Mouse (Mus musculus) spleen, adult 18-20 months (tissue): ENCODE measurements at regions not wholly inside any gene's neighbourhood (a gene's known extent, or its start where the extent isn't known, plus 50 kb on each side); places are given as distances from the start of the nearest gene placed in this dataset.
"Not testable (repeated sequence)": the region's sequence is repeated elsewhere in the genome, so short reads cannot be mapped to it uniquely, and the experiment has no call there.

Experiments used
- DNase-seq, 2 experiments: peaks; one replicate each; pipeline ENCODE4 v3.0.0; 2022; ENCODE audit warnings: mixed read lengths in 2 of 2

DNA sequence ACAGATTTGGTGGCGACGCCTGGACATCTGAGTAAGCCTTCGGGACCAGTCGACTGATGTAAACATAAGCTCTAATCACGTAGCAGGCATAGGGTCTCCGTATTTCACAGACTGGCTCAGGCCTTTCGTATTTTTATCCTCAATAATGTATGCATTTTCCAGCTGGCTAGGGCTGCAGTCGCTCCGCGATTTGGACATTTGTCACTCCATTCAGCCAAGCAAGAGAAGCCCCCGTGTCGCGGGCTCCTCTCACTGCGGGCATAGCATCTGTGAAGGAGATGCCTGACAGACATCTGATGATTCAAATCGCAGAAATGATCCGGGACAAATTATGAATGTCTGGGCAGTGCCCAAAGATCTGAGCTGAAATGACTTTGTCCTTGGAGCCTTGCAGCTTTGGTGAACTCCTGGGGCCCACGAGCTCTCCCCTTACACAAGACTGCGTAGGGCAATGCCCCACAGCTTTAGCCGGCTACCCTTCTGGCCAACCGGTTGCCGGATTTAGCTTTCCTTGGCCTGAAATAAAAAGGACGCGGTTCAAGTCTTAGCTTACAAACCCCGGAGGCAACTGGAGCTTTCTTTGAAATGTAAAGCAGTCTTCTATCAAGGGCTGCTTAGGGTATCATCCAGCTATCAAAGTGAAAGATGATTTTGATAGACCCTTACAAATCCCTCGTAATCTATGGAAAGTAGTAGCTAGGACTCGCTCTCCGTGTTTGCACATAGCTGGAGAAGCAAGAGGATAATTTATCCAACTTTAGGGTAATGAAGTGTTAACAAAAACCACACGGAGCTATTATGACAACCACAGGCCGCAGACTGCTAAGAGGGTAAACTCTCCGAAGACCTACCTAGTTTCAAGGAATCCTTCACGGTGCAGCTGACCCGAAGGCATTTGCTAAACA lies 270.6 kb downstream of the Etnk1 start:
- no peak for DNase-seq

- no peak for DNase-seq
These were observed 271.2 kb downstream of the Etnk1 start for GRCm38 (mm10) chr6:143438272-143438591.

DNA sequence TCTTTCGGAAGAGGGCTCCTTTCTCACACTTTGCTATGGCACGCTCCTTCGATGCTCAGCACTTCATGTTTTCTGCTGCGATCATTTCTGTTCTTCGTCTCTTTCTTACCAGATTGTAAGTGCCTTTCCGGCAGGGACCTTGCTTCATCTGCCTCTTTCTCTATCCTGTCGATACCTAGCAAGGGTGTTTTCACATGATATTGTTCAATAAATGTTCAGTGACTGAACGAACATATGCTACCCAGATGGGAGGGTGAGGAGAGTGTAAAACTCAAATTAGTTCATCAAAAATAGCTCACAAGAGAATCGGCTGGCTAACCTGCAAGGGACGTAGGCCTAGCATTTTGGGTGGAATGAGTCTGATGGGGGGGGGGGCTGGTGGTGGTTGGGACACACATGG lies 272.5 kb downstream of the Etnk1 start:
- DNase-seq: no peak

GRCm38 (mm10) chr6:143440237-143440950 lies 273.4 kb downstream of the Etnk1 start:
- no peak for DNase-seq

DNA sequence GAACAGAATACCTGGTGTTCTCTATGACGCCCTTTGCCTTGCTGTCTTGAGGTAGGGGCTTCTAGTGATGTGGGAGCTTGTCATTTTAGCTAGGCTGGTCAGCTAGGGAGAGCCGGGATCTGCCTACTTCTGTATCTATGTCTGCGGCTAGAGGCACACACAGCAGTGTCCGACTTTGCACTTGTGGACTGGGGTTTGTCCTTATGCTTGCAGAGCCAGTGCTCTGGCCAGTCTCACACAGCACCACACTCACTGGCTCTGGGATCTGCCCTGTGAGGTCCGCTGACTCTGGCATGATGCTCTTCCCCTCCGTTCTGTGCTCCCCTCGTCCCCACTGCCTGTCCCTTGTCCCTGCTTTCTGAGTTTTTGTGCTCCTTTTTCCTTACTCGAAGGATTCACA lies 275.3 kb downstream of the Etnk1 start:
- DNase-seq: no peak

GRCm38 (mm10) chr6:143443446-143443845 lies 276.4 kb downstream of the Etnk1 start:
- DNase-seq: no peak

DNA sequence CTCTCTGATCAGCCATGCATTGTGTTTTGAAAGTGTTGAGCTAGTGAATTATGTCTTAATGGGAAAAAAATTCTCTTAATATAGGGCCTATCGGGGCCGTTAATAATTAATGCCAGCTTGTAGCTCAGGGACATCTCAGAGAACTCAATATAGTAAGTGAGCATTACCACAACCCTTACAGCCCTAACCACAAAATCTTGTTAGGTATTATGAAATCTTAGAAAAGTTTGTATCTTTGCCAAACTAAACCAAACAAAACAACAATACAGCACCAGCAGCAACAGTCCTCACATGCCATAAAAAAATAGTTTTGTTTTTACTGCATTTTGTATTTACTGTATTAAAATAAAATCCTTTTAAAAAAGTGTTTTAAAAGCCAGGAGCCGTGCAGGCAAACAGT lies 277.8 kb downstream of the Etnk1 start:
- DNase-seq: no peak

DNA sequence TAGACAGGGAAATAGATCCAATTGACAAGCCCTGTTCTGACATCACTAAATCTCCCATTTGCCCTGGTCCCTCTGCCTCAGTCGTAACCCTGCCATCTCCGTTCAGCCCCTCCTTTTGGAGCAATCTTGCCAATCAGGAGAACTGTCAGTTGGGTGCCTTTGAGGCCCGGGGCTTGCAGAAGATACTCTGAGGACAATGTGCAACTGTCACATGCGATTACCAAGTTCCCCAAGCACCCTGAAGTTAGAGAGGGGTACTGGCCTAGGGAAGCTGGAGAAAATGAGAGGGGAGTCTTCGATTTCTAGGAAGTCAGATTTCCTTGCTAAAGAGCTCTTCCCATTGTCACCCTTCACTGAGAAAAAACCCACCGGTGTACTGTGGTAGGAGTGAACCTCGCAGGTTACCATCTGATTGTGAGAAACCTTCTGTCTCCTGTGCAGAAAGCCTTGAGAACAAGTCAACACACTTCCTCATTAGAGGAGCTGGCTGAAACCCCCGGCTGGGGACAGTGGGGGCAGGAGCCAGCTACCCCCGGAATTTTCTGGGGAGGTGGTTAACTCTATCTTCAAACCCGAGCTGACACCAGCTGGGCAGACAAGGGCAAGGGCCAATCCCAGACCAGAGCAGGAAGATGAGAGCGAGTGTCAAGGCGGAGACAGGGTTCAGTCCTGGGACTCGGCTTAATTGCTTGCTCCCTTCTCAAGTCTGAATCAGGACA lies 279.0 kb downstream of the Etnk1 start:
- no peak for DNase-seq

GRCm38 (mm10) chr6:143447060-143447459 lies 280.0 kb downstream of the Etnk1 start:
- DNase-seq: no peak

DNA sequence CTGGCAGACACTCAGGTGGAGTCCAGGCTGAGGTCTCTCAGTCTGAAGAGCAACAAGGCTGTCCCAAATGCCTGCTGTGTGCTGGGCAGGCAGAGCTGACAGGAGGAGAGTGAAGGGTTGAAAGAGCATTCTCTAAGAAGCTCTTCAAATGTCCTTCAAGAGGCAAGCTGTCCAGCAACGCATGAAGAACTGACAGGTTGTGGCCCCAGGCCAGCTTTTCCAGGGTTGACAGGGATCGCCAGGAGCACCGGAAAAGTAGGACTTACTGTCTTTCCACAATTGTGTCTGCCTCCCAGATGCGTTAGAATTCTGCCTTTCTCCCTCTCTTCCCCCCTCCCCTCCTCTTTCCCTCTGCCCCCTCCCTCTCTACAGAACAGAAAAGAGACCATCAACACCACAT lies 282.1 kb downstream of the Etnk1 start:
- no peak for DNase-seq

DNA sequence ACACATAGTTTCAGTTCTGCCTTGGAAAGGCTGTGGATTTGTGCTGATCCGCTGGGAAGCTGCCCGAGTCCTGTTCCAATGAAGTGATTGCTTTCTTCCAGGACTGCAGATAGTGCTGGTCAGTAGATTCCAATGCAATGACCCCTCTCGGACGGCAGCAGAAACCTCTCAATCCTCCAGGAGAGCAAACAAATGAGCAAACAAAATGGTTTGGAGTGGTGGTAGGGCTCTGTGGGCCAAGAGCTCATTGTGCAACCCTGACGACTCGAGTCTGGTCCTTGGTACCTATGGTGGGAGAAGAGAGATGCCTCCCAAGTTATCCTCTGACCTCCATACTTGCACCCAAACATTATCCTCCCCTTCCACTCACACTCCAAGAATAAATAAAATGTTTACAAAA lies 284.8 kb downstream of the Etnk1 start:
- no peak for DNase-seq

DNA sequence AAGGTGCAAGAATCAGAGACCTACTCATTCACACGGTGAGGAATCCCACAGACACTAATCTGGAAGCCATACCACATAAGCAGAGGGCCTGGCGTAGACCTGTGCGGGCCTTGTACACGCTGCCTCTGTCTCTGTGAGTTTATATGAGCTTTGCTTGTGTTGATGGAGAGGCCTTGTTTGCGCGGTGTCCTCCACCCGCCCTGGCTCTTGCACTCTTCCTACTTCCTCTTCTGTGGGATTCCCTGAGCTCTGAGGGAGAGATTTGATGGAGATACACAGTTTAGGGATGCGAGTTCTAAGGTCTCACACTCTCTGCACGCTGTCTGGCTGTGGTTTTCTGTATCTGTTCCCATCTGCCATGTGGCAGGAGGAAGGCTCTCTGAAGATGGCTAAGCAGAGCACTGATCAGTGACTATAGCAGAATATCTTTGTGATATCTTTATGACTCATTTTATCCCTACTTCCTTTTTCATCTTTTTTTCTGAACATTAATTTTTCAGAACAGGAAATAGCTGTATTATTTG lies 287.7 kb downstream of the Etnk1 start:
- DNase-seq: no peak

DNA sequence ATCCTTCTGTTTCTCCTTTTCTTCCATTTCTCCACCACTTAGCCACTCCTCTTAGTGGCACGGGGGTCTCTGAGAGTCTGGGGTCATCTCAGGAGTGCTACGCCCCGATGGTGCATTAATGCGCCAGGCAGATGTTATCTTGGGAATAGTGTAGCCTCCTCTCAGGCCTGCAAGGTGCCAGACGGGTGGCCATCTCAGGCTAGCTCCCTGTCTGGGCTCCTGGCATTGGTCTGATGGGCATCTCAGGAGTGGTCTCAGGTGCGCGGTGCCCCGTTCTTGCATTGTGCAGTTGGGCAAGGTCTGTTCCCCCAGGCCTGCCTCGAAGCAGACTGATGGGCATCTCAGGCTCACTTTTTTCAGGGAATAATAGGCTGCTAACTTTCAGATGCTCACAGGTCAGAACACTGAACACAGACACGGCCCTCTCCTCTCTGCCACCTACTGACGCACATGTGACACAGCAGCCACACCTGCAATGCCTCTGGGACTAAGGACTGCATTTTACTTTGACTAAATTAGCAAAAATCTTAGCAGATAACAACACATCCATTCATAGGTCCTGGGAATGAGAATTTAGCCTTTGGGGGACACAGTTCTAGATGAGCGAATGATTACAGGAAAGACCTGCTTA lies 298.0 kb downstream of the Etnk1 start:
- no peak for DNase-seq

DNA sequence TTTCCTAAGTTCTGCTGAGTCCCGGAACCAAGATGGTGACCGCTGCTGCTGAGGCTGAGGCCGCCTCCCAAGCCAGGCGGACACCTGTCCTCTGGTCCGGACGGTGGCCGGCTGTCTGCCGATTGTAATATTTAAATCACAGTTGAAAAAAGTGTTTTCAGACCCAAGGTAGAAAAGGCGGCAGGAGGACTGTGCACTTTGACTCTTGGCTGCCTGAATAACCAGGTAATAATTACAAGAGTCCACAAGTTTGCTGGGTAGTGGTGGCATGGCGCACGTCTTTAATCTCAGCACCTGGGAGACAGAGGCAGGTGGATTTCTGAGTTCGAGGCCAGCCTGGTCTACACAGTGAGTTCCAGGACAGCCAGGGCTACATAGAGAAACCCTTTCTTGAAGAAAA lies 305.7 kb downstream of the Etnk1 start:
- not testable (repeated sequence) for DNase-seq

DNA sequence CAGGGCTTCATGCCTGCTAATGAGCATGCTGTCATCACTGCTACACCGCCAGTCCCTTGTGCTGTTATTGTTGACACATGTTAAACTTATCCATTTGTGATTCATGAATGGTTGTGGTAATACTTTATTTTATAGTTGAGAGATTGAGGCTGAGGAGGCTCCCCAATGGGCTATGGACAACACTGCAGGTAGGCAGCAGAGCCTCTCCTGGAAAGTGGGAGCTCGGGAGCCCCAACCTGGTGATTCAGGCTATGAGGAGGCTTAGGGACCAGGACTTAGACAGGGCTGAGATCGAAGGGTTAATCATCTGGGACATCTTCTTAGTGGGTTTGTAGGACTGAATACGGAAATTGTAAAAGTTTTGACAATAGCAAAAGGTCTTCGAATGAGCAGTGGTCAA lies 307.4 kb downstream of the Etnk1 start:
- no peak for DNase-seq

GRCm38 (mm10) chr6:143475296-143475695 lies 308.3 kb downstream of the Etnk1 start:
- no peak for DNase-seq

- no peak for DNase-seq
These were observed 310.4 kb downstream of the Etnk1 start for GRCm38 (mm10) chr6:143477396-143477795.

- DNase-seq: no peak
These were observed 312.2 kb downstream of the Etnk1 start for GRCm38 (mm10) chr6:143479239-143479638.

DNA sequence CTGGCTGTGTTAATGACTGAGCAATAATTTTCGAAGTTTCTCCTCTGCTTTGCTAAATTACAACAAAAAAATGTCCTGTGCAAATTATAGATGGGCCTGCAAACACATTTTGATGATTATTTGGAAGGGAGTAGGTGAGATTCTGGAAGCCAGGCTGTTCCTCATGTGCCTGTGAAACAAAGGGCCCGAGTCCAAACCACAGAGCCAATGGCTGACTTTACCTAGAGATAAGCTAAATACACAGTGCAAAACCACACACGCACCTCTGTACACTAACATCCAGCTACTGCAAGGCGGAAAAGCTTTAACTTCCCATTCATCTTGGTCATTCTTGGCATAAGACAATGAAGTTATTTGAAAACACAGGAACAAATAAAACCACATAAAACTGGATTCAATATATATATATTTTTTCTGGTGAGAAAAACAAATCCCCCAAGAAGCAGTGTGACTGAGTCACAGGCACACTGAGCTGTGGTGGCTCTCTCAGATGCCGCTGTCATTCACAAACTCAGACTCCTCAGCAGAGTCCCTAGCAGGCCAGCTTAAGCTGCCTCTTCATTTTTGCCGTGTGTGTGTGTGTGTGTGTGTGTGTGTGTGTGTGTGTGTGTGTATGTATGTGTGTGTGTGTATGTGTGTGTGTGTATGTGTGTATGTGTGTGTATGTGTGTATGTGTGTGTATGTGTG lies 312.8 kb downstream of the Etnk1 start:
- DNase-seq: no peak

DNA sequence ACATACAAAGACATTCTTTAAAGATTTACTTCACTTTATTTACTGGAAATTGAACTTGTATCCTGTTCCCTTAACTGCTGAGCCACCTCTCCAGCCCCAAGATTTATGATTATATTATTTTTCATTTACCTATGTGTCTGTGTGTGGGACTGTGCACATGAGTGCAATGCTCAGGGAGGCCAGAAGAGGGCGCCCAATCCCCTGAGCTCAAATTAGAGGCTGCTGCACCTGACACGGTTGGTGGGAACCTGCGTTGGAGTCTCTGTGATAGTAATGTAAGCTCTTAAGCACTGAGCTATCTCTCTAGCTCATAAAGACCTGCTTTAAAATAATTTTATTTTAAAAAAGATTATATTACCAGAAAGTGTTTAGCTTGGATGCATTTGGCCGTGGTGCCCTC lies 315.3 kb downstream of the Etnk1 start:
- no peak for DNase-seq

- DNase-seq: no peak
These were observed 315.8 kb downstream of the Etnk1 start for GRCm38 (mm10) chr6:143482868-143483267.

DNA sequence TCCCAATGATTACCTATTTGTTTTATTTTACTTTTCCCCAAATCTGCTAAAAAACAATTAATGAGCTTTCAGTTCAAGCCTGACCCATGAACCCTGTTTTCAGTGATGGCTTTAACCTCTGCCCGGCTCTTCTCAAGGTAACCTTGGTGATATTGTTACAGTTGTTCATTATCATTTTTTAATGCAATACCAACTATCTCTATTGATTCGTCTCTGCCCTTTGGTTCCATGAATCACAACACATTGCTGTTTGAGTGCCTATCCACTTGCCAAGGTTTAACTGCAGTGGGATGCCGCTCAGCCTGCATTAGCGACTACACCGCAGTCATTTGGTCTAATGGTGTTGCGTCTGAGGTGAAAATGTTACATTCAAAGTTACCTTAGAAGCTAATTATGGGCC lies 317.9 kb downstream of the Etnk1 start:
- DNase-seq: no peak
